Mouse (Mus musculus): ENCODE results near the gene Wdr46. TPM values are rescaled to one million over a fixed set of nuclear protein-coding genes. Genes with fewer than 3 reads are reported as not detected.

The Wdr46 gene
- polyA plus RNA-seq, 1 experiment from 2014 or later, result 42.6 TPM

DNA sequence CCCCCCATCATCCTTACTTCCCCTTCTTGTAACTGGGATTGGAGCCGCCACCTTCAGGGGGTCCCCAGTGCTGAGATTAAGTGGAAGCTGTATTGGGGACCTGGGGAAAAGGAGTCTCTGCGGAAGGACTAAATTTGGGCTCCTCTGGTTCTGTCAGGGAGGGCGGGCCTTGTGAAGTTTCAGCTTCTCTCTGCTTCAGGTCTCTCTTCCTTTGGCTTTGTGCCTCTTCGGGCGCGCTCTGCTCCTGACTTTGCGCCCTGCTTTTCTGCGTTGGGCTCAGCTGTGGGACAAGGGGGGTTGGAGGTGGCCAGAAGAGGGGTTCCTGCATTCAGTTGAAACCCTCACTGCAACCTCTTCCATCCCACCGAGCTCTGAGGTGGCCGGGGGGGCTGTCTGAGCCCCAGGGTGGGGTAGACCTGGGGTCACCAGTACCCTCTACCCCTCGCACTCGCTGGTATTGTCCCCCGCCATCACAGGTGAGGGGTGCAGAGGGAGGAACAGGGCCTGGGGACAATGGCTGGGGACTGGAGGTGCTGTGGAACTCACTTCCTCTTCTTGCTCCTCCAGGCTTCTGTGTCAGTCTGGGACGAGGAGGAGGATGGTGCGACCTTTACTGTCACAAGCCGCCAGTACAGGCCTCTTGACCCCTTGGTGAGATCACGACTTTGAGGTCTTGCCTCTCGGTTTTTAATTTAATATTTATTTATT, 9.1 kb upstream of the Wdr46 start:
- Histone ChIP-seq H3K27me3 (ENCODE audit: control insufficient read depth, insufficient read depth, low read length) (no peaks in the 10 kb centered on the region), H3K9ac (ENCODE audit: low read length) (peak overlapping the region; percentile 84; the same call in 1 of the 2 replicates), H3K9me3 (ENCODE audit: control insufficient read depth, low read length) (no peaks in the 10 kb centered on the region), H3K4me3 (ENCODE audit: low read depth, low read length) (peak overlapping the region; percentile 83), H3K36me3 (ENCODE audit: control insufficient read depth, insufficient read depth, low read length) (no peaks in the 10 kb centered on the region), H3K4me2 (ENCODE audit: low read depth, low read length, severe bottlenecking) (peak overlapping the region; percentile 100), H3K27ac (ENCODE audit: low read depth, low read length) (no peak overlapping the region), H3K4me1 (replicated peaks; ENCODE audit: control insufficient read depth, insufficient read depth, low read length) (peaks cover 13% of the 10 kb centered on the region; the same call in 1 of the 2 replicates)
- DNase-seq (ENCODE audit: low spot score), result no peak
- 29% methylated on average over 18 of the region's 18 CpGs for WGBS
- ATAC-seq (replicated peaks; ENCODE audit: low FRiP score), result no peak

DNA sequence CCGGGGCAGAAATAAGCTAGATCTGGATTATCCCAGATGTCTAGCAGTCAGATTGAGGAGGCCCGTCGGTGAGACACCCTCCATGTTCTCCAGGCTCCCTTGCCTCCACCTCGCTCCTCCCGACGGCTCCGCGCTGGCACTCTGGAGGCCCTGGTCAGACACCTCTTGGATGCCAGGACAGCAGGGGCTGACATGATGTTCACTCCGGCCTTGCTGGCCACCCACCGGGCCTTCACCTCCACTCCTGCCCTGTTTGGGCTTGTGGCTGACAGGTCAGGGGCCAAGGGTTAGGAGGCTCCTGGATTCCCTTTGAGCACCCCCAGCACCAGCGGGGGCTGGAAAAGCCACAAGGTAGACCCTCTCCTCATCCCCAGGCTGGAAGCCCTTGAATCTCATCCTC, 8.5 kb upstream of the Wdr46 start:
- 92% methylated on average over 11 of the region's 11 CpGs for WGBS
- H3K4me2 ChIP-seq (ENCODE audit: low read depth, low read length, severe bottlenecking), result no peak overlapping the region
- no peaks in the 10 kb centered on the region for H3K36me3 ChIP-seq (ENCODE audit: control insufficient read depth, insufficient read depth, low read length)
- H3K27me3 ChIP-seq (ENCODE audit: control insufficient read depth, insufficient read depth, low read length), result no peaks in the 10 kb centered on the region
- no peak overlapping the region for H3K9ac ChIP-seq (ENCODE audit: low read length)
- H3K27ac ChIP-seq (ENCODE audit: low read depth, low read length), result no peak overlapping the region
- H3K4me3 ChIP-seq (ENCODE audit: low read depth, low read length), result no peak overlapping the region
- H3K9me3 ChIP-seq (ENCODE audit: control insufficient read depth, low read length), result no peaks in the 10 kb centered on the region
- DNase-seq (ENCODE audit: low spot score) (no peak), ATAC-seq (replicated peaks; ENCODE audit: low FRiP score) (no peak)
- peaks cover 13% of the 10 kb centered on the region; the same call in 1 of the 2 replicates for H3K4me1 ChIP-seq (replicated peaks; ENCODE audit: control insufficient read depth, insufficient read depth, low read length)

DNA sequence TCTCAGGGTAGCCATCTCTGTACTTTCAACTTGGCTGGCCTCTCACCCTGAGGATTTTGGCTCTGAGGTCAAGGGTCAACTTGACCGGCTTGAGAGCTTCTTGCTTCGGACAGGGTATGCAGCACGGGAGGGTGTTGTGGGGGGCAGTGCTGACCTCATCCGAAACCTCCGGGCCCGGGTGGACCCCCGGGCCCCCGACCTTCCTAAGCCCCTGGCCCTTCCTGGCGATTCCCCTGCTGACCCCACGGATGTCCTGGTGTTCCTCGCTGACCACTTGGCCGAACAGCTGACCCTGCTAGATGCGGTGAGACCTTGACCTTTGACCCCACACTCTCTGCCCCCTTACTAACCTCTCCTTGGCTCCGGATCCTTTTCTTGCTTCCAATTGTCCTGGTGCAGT, 8.0 kb upstream of the Wdr46 start:
- 90% methylated on average over 14 of the region's 14 CpGs for whole genome bisulfite sequencing
- peaks cover 13% of the 10 kb centered on the region; the same call in 1 of the 2 replicates for H3K4me1 ChIP-seq (replicated peaks; ENCODE audit: control insufficient read depth, insufficient read depth, low read length)
- no peak overlapping the region for H3K9ac ChIP-seq (ENCODE audit: low read length)
- no peak overlapping the region for H3K4me2 ChIP-seq (ENCODE audit: low read depth, low read length, severe bottlenecking)
- DNase-seq (ENCODE audit: low spot score) (no peak), ATAC-seq (replicated peaks; ENCODE audit: low FRiP score) (no peak)
- H3K4me3 ChIP-seq (ENCODE audit: low read depth, low read length), result no peak overlapping the region
- H3K36me3 ChIP-seq (ENCODE audit: control insufficient read depth, insufficient read depth, low read length), result no peaks in the 10 kb centered on the region
- no peak overlapping the region for H3K27ac ChIP-seq (ENCODE audit: low read depth, low read length)
- H3K27me3 ChIP-seq (ENCODE audit: control insufficient read depth, insufficient read depth, low read length), result no peaks in the 10 kb centered on the region
- no peaks in the 10 kb centered on the region for H3K9me3 ChIP-seq (ENCODE audit: control insufficient read depth, low read length)

DNA sequence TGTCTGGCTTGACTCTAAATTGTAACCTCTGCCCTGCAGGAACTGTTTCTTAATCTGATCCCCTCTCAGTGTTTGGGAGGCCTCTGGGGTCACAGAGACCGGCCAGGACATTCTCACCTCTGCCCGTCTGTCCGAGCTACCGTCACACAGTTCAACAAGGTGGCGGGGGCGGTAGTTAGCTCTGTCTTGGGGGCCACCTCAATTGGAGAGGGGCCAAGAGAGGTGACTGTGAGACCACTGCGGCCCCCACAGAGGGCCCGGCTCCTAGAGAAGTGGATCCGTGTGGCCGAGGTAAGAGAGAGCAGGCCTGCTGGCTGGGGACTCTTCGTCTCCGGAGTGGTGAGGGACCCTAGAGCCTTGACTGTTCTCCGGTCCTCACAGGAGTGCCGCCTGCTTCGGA, 7.5 kb upstream of the Wdr46 start:
- no peak overlapping the region for H3K4me3 ChIP-seq (ENCODE audit: low read depth, low read length)

DNA sequence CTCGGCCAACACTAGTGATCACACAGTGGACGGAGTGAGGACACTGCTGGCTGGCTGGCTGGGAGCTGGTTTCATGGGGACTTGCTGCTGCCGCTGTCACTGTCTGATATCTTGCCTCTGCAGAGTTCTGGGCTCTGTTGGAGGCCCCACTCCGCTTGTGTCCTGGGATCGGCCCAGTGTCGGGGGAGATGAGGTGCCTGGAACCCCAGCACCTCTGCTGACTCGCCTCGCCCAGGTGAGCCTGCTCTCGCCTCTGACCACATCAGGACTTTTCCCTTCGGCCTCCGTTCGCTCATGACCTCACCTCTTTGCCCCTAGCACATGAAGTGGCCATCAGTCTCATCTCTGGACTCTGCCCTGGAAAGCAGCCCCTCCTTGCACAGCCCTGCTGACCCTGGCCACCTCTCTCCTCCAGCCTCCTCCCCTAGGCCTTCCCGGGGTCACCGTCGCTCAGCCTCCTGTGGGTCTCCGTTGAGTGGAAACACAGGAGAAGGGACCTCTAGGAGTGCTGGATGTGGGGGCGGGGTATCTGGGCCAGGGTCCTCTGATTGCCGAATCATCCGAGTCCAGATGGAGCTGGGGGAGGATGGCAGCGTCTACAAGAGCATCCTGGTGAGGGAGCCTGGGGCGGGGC, 4.9 kb upstream of the Wdr46 start:
- Histone ChIP-seq H3K36me3 (ENCODE audit: control insufficient read depth, insufficient read depth, low read length) (no peaks in the 10 kb centered on the region), H3K4me3 (ENCODE audit: low read depth, low read length) (no peak overlapping the region), H3K27me3 (ENCODE audit: control insufficient read depth, insufficient read depth, low read length) (no peaks in the 10 kb centered on the region), H3K4me2 (ENCODE audit: low read depth, low read length, severe bottlenecking) (no peak overlapping the region), H3K9ac (ENCODE audit: low read length) (no peak overlapping the region), H3K4me1 (replicated peaks; ENCODE audit: control insufficient read depth, insufficient read depth, low read length) (peaks cover 11% of the 10 kb centered on the region), H3K27ac (ENCODE audit: low read depth, low read length) (no peak overlapping the region), H3K9me3 (ENCODE audit: control insufficient read depth, low read length) (no peaks in the 10 kb centered on the region)
- ATAC-seq (replicated peaks; ENCODE audit: low FRiP score) (no peak), DNase-seq (ENCODE audit: low spot score) (no peak)
- WGBS, result 88% methylated on average over 21 of the region's 21 CpGs

More for the DNA sequence above, 7.5 kb upstream of the Wdr46 start:
- Histone ChIP-seq H3K4me2 (ENCODE audit: low read depth, low read length, severe bottlenecking) (no peak overlapping the region), H3K27me3 (ENCODE audit: control insufficient read depth, insufficient read depth, low read length) (no peaks in the 10 kb centered on the region), H3K9me3 (ENCODE audit: control insufficient read depth, low read length) (no peaks in the 10 kb centered on the region), H3K36me3 (ENCODE audit: control insufficient read depth, insufficient read depth, low read length) (no peaks in the 10 kb centered on the region), H3K4me1 (replicated peaks; ENCODE audit: control insufficient read depth, insufficient read depth, low read length) (peaks cover 13% of the 10 kb centered on the region; the same call in 1 of the 2 replicates), H3K27ac (ENCODE audit: low read depth, low read length) (no peak overlapping the region), H3K9ac (ENCODE audit: low read length) (no peak overlapping the region)
- no peak for ATAC-seq (replicated peaks; ENCODE audit: low FRiP score)
- no peak for DNase-seq (ENCODE audit: low spot score)
- WGBS, result 88% methylated on average over 15 of the region's 15 CpGs

DNA sequence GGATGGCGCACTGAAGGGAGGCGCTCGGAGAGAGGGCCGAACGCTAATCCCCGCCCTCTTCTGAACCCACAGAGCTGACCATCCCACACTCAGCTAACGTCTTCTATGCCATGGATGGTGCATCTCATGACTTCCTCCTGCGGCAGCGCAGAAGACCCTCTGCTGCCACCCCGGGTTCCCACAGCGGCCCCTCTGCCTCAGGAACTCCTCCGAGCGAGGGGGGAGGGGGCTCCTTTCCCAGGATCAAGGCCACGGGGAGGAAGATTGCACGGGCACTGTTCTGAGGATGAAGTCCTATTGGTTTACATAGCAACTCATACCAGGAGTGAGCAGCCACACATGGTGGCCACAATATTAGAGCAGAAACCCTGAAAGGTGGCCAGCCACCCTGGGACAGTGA, 3.5 kb upstream of the Wdr46 start:
- DNase-seq (ENCODE audit: low spot score) (no peak), ATAC-seq (replicated peaks; ENCODE audit: low FRiP score) (no peak)
- peaks cover 8% of the 10 kb centered on the region for H3K4me1 ChIP-seq (replicated peaks; ENCODE audit: control insufficient read depth, insufficient read depth, low read length)
- no peak overlapping the region for H3K4me3 ChIP-seq (ENCODE audit: low read depth, low read length)
- 89% methylated on average over 15 of the region's 15 CpGs for WGBS
- no peak overlapping the region for H3K27ac ChIP-seq (ENCODE audit: low read depth, low read length)
- no peaks in the 10 kb centered on the region for H3K9me3 ChIP-seq (ENCODE audit: control insufficient read depth, low read length)
- H3K27me3 ChIP-seq (ENCODE audit: control insufficient read depth, insufficient read depth, low read length), result no peaks in the 10 kb centered on the region
- H3K4me2 ChIP-seq (ENCODE audit: low read depth, low read length, severe bottlenecking), result no peak overlapping the region
- no peak overlapping the region for H3K9ac ChIP-seq (ENCODE audit: low read length)
- H3K36me3 ChIP-seq (ENCODE audit: control insufficient read depth, insufficient read depth, low read length), result no peaks in the 10 kb centered on the region

DNA sequence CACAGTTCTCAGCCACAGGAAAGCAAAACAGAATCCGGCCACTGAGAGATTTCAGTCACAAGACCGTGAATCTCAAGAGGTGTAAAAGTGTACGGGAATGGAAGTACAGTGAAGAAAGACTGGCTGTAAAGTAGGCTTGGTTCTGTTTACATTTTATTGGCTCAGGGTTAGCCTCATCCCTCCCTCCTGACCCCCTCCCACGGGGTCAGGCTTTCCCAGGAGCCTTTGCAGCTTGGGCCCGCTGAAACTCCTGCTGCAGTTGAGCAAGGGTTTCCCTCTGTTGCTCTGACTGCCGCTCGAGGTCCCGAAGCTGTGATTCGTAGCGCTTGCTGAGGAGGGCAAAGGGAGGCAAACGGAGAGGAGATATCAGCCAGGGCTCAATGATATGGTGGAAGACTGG, 1.7 kb upstream of the Wdr46 start:
- no peak overlapping the region for H3K27ac ChIP-seq (ENCODE audit: low read depth, low read length)
- H3K9me3 ChIP-seq (ENCODE audit: control insufficient read depth, low read length), result no peaks in the 10 kb centered on the region
- 88% methylated on average over 11 of the region's 11 CpGs for WGBS
- H3K36me3 ChIP-seq (ENCODE audit: control insufficient read depth, insufficient read depth, low read length), result peaks cover 3% of the 10 kb centered on the region; the same call in 1 of the 2 replicates
- H3K4me2 ChIP-seq (ENCODE audit: low read depth, low read length, severe bottlenecking), result no peak overlapping the region
- no peak overlapping the region for H3K9ac ChIP-seq (ENCODE audit: low read length)
- no peak for DNase-seq (ENCODE audit: low spot score)
- H3K27me3 ChIP-seq (ENCODE audit: control insufficient read depth, insufficient read depth, low read length), result no peaks in the 10 kb centered on the region
- H3K4me3 ChIP-seq (ENCODE audit: low read depth, low read length), result no peak overlapping the region
- ATAC-seq (replicated peaks; ENCODE audit: low FRiP score), result no peak
- H3K4me1 ChIP-seq (replicated peaks; ENCODE audit: control insufficient read depth, insufficient read depth, low read length), result peaks cover 8% of the 10 kb centered on the region

DNA sequence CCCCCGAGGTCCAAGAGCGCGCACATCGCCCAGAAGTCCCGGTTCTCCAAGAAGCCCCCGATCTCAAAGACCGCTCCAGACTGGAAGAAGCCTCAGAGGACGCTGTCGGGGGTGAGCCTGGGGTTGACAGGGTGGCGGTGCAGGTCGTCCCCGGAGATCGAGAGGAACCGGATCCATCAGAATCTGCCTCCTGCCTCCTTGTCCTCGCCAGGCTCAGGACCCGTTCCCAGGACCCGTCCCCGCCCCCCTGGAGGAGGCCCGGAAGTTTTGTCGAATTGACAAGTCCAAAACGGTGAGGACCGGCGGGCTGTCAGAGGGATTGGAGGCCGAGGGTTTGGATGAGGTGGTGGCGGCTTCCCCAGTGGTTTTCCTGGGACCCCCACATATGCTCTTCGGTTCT, 521 bp downstream of the Wdr46 start:
- H3K36me3 ChIP-seq (ENCODE audit: control insufficient read depth, insufficient read depth, low read length), result peaks cover 6% of the 10 kb centered on the region; the same call in 1 of the 2 replicates
- H3K4me3 ChIP-seq (ENCODE audit: low read depth, low read length), result peak overlapping the region; percentile 85
- H3K4me2 ChIP-seq (ENCODE audit: low read depth, low read length, severe bottlenecking), result peak overlapping the region; percentile 92
- H3K4me1 ChIP-seq (replicated peaks; ENCODE audit: control insufficient read depth, insufficient read depth, low read length), result peaks cover 8% of the 10 kb centered on the region
- 3% methylated on average over 26 of the region's 26 CpGs for WGBS
- H3K27me3 ChIP-seq (ENCODE audit: control insufficient read depth, insufficient read depth, low read length), result no peaks in the 10 kb centered on the region
- no peak for DNase-seq (ENCODE audit: low spot score)
- H3K9me3 ChIP-seq (ENCODE audit: control insufficient read depth, low read length), result no peaks in the 10 kb centered on the region
- peak overlapping the region; percentile 73 for H3K9ac ChIP-seq (ENCODE audit: low read length)
- no peak overlapping the region for H3K27ac ChIP-seq (ENCODE audit: low read depth, low read length)
- no peak; the same call in 1 of the 2 replicates for ATAC-seq (replicated peaks; ENCODE audit: low FRiP score)

Measured in forebrain, embryonic 11.5 days (tissue).